Mouse (Mus musculus) ES-Bruce4 (cell line): Measurements from ENCODE around the gene Rnf186. TPM values are rescaled to one million over a fixed set of nuclear protein-coding genes. Genes with fewer than 3 reads are reported as not detected.

Source experiments
- H3K27ac ChIP-seq: 2 replicates; pipeline ENCODE4 v1.5.1; 2012; ENCODE audit warnings: low read length, inconsistent platforms; ENCODE audit not compliant: insufficient read depth
- H3K27me3 ChIP-seq: 2 replicates; pipeline ENCODE4 v1.6.1; 2012; ENCODE audit warnings: mild to moderate bottlenecking, low read length, inconsistent platforms; ENCODE audit not compliant: control insufficient read depth, poor library complexity, insufficient read depth, severe bottlenecking
- H3K36me3 ChIP-seq: 2 replicates; pipeline ENCODE4 v1.6.1; 2012; ENCODE audit warnings: inconsistent platforms, mild to moderate bottlenecking, low read length, moderate library complexity; ENCODE audit not compliant: control insufficient read depth, poor library complexity, insufficient read depth, severe bottlenecking
- H3K4me1 ChIP-seq: one replicate; pipeline ENCODE4 v1.8.1; 2011; ENCODE audit warnings: low read length; ENCODE audit not compliant: control insufficient read depth, insufficient read depth
- H3K4me3 ChIP-seq: 2 replicates; pipeline ENCODE4 v1.5.1; 2011; ENCODE audit warnings: low read depth, mild to moderate bottlenecking, low read length
- H3K9ac ChIP-seq: 2 replicates; pipeline ENCODE4 v1.6.1; 2012; ENCODE audit warnings: low read depth, mild to moderate bottlenecking, inconsistent platforms; ENCODE audit not compliant: poor library complexity, severe bottlenecking
- H3K9me3 ChIP-seq: replicated peaks from 2 replicates; pipeline ENCODE4 v1.6.1; 2012; ENCODE audit warnings: mild to moderate bottlenecking, low read length, inconsistent platforms; ENCODE audit not compliant: control insufficient read depth, poor library complexity, insufficient read depth, severe bottlenecking
- CTCF ChIP-seq: IDR thresholded peaks from one replicate; pipeline ENCODE4 v1.8.1; 2011; ENCODE audit warnings: low read depth, low read length
- EP300 ChIP-seq: IDR thresholded peaks from 2 replicates; pipeline ENCODE4 v1.6.1; 2011; ENCODE audit warnings: low read depth, low read length; ENCODE audit not compliant: insufficient read depth
- POLR2A ChIP-seq: IDR thresholded peaks from one replicate; pipeline ENCODE4 v1.8.1; 2011; ENCODE audit warnings: low read length; ENCODE audit not compliant: insufficient read depth
- polyA plus RNA-seq: library from polyadenylated mRNA; stranded (reverse); fragments of >200 nt; gene quantifications from 2 replicates; pipeline ENCODE4 v1.2.4, GENCODE M21; 2011; ENCODE audit warnings: low read depth; ENCODE audit not compliant: missing spikeins, insufficient read depth, insufficient read length

Rnf186 gene
- polyA plus RNA-seq, 1 experiment, result not detected

DNA sequence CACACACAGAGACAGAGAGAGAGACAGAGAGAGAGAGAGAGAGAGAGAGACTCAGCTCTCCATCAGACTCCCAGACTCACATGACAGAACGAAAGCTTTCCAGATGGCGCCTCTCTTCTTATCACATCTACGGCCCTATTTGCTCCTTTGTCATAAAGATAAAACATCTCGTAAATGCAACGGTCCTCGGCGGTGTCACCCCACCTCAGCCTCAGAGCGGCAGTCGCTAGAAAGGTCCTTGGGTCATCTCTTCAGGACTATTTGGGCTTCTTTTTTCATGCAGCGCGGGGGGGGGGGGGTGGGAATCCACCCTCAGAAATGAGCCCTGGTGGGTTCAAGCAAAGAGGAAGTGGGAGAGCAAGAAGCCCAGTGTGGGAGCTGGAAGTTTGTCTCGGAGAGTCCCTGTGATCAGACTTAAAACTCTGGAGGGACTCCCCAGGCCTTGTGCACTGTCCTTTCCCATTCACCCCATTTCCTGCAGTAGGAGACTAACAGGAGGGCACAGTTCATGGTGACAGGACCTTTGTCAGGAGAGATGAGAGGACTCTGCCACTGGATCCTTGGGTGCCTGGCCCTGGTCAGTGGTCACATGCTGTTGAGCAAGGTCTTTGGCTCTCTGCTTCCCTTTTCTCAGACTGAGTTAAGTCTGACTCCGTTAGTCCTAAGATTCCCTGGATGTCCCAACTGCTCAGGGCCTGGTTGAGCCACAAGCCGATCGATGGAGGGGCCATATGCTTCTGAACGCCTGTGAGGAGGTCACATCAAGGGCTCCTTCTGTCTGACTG is 2.1 kb downstream of the Rnf186 start:
- Histone ChIP-seq H3K36me3 (no peaks in the 10 kb centered on the region), H3K9me3 (no peaks in the 10 kb centered on the region), H3K27ac (no peak overlapping the region), H3K27me3 (no peaks in the 10 kb centered on the region), H3K4me3 (no peak overlapping the region), H3K4me1 (no peaks in the 10 kb centered on the region), H3K9ac (no peak overlapping the region)
- no peak for TF ChIP-seq POLR2A
- TF ChIP-seq EP300, result no peak
- no peak for TF ChIP-seq CTCF

DNA sequence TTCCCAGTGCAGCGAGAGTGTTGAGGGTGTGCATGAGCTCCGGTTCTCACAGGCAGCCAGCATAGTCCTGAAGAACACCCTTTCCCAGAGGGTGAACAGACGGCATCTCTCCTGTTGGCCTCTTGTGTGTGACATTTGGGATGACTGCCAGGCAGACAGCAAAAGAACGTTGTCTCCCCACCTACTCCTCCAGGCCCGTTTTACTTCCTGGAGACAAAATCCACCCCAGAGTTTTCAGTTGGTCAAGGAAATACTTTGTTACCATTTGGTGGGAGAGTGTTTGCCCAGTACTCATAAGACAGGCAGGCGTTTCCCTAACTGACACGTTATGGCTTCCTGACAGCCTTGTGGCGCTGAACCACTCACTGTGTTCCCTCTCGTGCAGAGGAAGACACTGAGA is 2.8 kb downstream of the Rnf186 start:
- Histone ChIP-seq H3K9ac (no peak overlapping the region), H3K27ac (no peak overlapping the region), H3K27me3 (no peaks in the 10 kb centered on the region), H3K36me3 (no peaks in the 10 kb centered on the region), H3K4me1 (no peaks in the 10 kb centered on the region), H3K9me3 (no peaks in the 10 kb centered on the region), H3K4me3 (no peak overlapping the region)
- no peak for TF ChIP-seq POLR2A
- TF ChIP-seq EP300, result no peak
- TF ChIP-seq CTCF, result no peak

DNA sequence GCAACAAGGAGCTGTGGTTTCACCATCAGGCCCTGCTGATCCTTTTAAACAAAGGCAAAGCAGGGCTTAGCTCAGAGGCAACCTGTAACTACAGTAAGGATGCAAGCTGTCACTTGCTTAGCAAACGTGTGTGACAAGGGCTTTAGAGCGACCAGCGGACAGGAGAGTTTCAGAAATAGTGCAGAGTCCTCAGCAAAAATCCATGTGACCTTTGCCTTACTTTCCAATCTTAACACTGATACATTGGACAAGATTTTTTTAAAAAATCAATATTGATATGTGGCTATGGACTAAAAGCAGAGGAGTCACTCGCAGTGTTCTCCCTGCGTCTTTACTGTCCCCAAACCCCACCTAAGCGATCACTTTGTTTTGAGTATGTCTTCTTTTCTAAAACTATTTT is 4.5 kb downstream of the Rnf186 start:
- H3K4me1 ChIP-seq, result no peaks in the 10 kb centered on the region
- no peak overlapping the region for H3K9ac ChIP-seq
- no peak for TF ChIP-seq EP300
- H3K36me3 ChIP-seq, result no peaks in the 10 kb centered on the region
- H3K4me3 ChIP-seq, result no peak overlapping the region
- H3K27ac ChIP-seq, result no peak overlapping the region
- no peaks in the 10 kb centered on the region for H3K9me3 ChIP-seq
- no peaks in the 10 kb centered on the region for H3K27me3 ChIP-seq

DNA sequence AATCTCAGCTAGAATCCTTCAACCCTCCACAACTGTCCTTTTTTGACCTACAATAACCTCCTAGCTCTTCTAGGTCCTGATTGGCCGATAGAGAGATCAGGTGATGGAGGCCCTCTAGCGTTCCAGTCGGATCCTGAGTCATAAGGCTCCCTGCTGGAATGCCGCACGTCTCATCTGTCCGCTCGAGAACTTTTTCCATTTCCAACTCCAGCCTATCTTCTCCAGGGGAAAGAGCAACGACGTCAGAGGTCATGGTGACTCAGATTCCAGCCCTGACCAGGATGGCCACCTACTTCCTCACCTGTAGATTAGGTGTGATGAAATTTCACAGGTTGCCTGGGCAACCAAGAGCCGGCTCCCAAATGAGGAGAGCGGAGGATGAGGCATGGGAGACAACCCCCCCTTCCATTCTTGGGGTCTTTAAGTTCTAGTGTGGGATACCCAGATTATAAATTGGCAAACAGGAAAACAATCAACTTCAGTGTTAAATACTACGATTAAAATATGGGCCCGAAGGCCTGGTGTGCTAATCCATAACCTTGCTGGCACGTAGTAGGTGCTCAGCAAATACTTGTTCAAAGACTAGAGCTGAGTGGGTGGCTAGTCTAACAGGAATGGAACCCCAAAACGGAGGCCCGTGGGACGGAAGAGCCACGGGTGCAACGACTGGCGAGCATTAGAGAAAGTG is 5.4 kb downstream of the Rnf186 start:
- peak overlapping the region; percentile 9; the same call in 1 of the 2 replicates for H3K27ac ChIP-seq
- no peaks in the 10 kb centered on the region for H3K36me3 ChIP-seq
- peak overlapping the region; percentile 79 for H3K9ac ChIP-seq
- H3K4me3 ChIP-seq, result peak overlapping the region; percentile 75
- H3K27me3 ChIP-seq, result no peaks in the 10 kb centered on the region
- no peaks in the 10 kb centered on the region for H3K9me3 ChIP-seq
- no peaks in the 10 kb centered on the region for H3K4me1 ChIP-seq
- no peak for TF ChIP-seq CTCF
- peak; percentile 58; the same call in 1 of the 2 replicates for TF ChIP-seq EP300
- TF ChIP-seq POLR2A, result peak; percentile 85

DNA sequence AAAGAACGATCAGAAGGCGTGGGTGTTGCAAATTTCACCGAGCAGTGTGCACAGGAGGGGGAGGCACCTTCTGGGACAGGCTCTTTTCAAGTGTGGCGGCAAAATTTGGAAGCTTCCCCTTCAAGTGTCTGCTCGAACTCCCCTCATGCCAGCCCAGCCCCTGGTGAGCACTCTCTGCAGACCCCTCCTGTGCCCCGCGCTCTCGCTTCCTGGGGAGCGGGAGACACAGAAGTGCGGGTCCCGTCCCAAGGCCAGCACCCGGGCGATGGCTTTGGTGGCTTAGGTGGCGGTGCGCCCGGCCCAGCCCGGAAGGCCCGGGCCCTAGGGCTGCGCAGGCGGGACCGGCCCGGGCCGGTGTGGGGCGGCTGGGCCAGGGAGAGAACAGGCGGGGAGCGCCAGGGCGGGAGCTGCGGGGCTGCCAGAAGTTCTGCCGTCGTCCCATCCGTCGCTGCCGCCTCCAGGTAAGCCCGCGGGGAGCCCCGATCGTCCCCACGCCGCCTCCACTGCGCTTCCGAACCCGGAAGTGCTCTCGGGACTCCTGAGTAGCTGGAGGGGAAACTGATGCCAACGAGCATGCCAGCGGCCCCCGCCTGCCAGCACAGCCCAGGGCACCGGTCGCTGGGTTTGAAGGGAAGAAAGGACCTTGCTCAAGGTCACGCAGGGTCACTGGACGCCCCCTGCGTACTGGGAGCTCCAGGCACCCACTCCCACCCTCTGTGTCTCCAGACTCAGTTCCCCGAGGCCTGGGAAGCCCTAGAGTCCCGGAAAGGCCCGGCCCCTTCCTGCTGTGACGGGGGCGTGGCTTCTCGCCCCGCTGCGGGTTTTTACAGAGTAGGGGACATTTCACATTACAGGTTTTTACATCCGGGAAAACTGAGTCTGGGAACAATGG is 6.2 kb downstream of the Rnf186 start, which contains the start of gene Tmco4:
Gene Tmco4, plus strand, starts transcription at position 62 of the 892 bp plus-strand sequence.
- Histone ChIP-seq H3K9ac (peak within 1 kb of the TSS; percentile 79), H3K4me1 (no peaks in the 10 kb centered on the region), H3K27me3 (no peaks in the 10 kb centered on the region), H3K4me3 (peak within 1 kb of the TSS; percentile 75), H3K9me3 (no peaks in the 10 kb centered on the region), H3K36me3 (no peaks in the 10 kb centered on the region), H3K27ac (peak within 1 kb of the TSS; percentile 9; the same call in 1 of the 2 replicates)
- TF ChIP-seq EP300 (0 out of 2 replicates have a peak, but pooled peaks have one; percentile 11), POLR2A (peak; percentile 63), CTCF (no peak)
